Mouse (Mus musculus) midbrain, embryonic 14.5 days (tissue): ENCODE data around the gene Rxfp1. TPM values are rescaled to one million over a fixed set of nuclear protein-coding genes. Genes with fewer than 3 reads are reported as not detected.

Experiments
- polyA plus RNA-seq: library from polyadenylated mRNA; unstranded; fragments of >200 nt; fragmentation: Nextera tagmentation; extraction: Ambion mirVana; gene quantifications from 2 replicates; pipeline ENCODE4 v1.2.1, GENCODE M21; 2014

Gene Rxfp1
- polyA plus RNA-seq, 1 experiment from 2014 or later: not detected

Other genes starting within 250 kb of the Rxfp1 start
- gene Fnip2, start 170.1 kb downstream of the Rxfp1 start, polyA plus RNA-seq: 7.7 and 8.0 TPM in 2 replicates
- gene Ppid, start 146.5 kb downstream of the Rxfp1 start, polyA plus RNA-seq: 126 and 157 TPM in 2 replicates
- 6.1 and 7.3 TPM in 2 replicates for gene 4930579G24Rik, start 108.8 kb downstream of the Rxfp1 start, polyA plus RNA-seq
- 35.8 and 44.7 TPM in 2 replicates for gene Etfdh, start 108.4 kb downstream of the Rxfp1 start, polyA plus RNA-seq
- 0.39 and 0.97 TPM in 2 replicates for gene Tmem144, start 114.9 kb upstream of the Rxfp1 start, polyA plus RNA-seq
- 0.72 and 0.77 TPM in 2 replicates for gene Fam198b, start 146.7 kb upstream of the Rxfp1 start, polyA plus RNA-seq